Mouse (Mus musculus) embryonic facial prominence, embryonic 14.5 days (tissue): Measurements from ENCODE around the gene Dctn2. TPM values are rescaled to one million over a fixed set of nuclear protein-coding genes. Genes with fewer than 3 reads are reported as not detected.

Experiments
- ATAC-seq: fragments of 200-750 bp; cut with Nextera tagmentation; 2 replicates; pipeline ENCODE4 v1.8.0; 2017; ENCODE audit warnings: low read depth, moderate number of reproducible peaks, moderate TSS enrichment
- DNase-seq: peaks from one replicate; pipeline ENCODE4 v3.0.0-alpha.2; 2015; ENCODE audit warnings: low spot score
- H3K27ac ChIP-seq: fragments of 300-500 bp; sonication (generic); replicated peaks from 2 replicates; pipeline ENCODE4 v1.5.1; 2014; ENCODE audit warnings: low read depth, mild to moderate bottlenecking, low read length, moderate library complexity
- H3K27me3 ChIP-seq: fragments of 300-500 bp; sonication (generic); replicated peaks from 2 replicates; pipeline ENCODE4 v1.6.1; 2014; ENCODE audit warnings: low read length; ENCODE audit not compliant: control insufficient read depth, insufficient read depth
- H3K36me3 ChIP-seq: fragments of 300-500 bp; sonication (generic); 2 replicates; pipeline ENCODE4 v1.6.1; 2014; ENCODE audit warnings: low read length, mixed read lengths; ENCODE audit not compliant: control insufficient read depth, insufficient read depth
- H3K4me1 ChIP-seq: fragments of 300-500 bp; sonication (generic); 2 replicates; pipeline ENCODE4 v1.6.1; 2014; ENCODE audit warnings: antibody characterized with exemption, low read length; ENCODE audit not compliant: control insufficient read depth, insufficient read depth
- H3K4me2 ChIP-seq: fragments of 300-500 bp; sonication (generic); 2 replicates; pipeline ENCODE4 v1.6.1; 2014; ENCODE audit warnings: low read depth, mild to moderate bottlenecking, low read length, moderate library complexity, mixed read lengths
- H3K4me3 ChIP-seq: fragments of 300-500 bp; sonication (generic); 2 replicates; pipeline ENCODE4 v1.5.1; 2014; ENCODE audit warnings: low read depth, mild to moderate bottlenecking, low read length
- H3K9ac ChIP-seq: fragments of 300-500 bp; sonication (generic); 2 replicates; pipeline ENCODE4 v1.6.1; 2014; ENCODE audit warnings: low read depth, mild to moderate bottlenecking, low read length, moderate library complexity, mixed read lengths
- H3K9me3 ChIP-seq: fragments of 300-500 bp; sonication (generic); 2 replicates; pipeline ENCODE4 v1.6.1; 2016; ENCODE audit warnings: low read length; ENCODE audit not compliant: control insufficient read depth
- WGBS: fragments of 180-500 bp; shearing (Covaris S2); extraction: QIAGEN DNeasy Blood & Tissue Kit; methylation state at CpG from one replicate; pipeline ENCODE4 v1.1.7; 2014; 5-methylcytosine and 5-hydroxymethylcytosine counted together
- polyA plus RNA-seq: library from polyadenylated mRNA; unstranded; fragments of >200 nt; fragmentation: Nextera tagmentation; extraction: Ambion mirVana; gene quantifications from 2 replicates; pipeline ENCODE4 v1.2.1, GENCODE M21; 2014

The Dctn2 gene
- polyA plus RNA-seq, result 166 and 186 TPM in 2 replicates

DNA sequence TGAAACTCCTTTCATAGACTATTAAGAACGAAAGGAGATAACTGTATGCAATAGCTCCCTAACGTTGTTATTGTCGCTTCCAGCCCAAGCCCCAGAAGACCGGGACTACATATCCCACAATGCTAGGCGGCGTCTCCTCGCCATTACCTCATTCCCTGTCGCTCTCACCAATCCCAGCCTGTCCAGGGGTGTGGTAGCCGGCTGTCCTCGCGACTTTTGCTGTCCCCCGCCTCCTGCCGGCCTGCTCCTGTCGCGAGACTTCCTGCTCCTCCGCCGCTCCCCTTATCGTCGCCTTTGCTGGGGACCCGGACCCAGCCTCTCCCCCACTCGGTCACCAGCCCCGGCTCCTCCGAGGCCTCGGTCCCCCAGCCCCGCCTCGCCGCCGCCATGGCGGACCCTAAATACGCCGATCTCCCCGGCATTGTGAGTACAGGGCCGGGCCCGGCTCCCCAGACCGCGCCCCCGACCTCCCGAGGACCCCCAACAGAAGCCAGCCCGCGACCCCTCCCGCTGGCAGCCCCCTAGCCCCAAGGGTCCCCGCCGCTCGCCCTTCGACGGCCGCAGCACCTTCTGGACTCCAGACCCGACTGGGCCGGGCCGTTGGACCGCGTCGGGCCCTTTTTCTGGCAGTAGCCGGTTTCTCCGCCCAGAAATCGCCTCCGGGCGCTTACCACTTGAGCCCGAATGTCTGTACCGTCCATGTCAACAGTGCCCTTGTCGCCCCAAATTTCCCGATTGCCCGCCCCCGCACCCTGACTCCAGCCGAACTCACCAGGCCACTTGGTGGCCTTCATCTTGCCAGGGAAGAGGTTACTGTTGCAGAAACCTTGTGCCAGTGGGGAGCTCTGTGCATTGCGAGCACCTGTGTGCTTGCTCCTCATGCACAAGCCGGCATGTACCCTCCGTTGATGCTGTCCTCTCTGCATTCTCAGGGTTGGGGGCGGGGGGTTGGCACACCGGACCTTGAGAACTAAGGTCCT is at the start of gene Dctn2:
Dctn2 (plus strand) TSS at position 257 of the 980 bp plus-strand sequence.
- Histone ChIP-seq H3K27ac (peak within 1 kb of the TSS; percentile 85), H3K9ac (peak within 1 kb of the TSS; percentile 100), H3K27me3 (peaks cover 16% of the 10 kb centered on the region), H3K4me2 (peak within 1 kb of the TSS; percentile 83), H3K4me1 (peaks cover 16% of the 10 kb centered on the region), H3K36me3 (peaks cover 30% of the 10 kb centered on the region), H3K4me3 (peak within 1 kb of the TSS; percentile 100), H3K9me3 (no peaks in the 10 kb centered on the region)
- DNase-seq (peak; percentile 98), ATAC-seq (peak; percentile 98)
- under 1% methylated on average over 60 of the region's 70 CpGs for WGBS

DNA sequence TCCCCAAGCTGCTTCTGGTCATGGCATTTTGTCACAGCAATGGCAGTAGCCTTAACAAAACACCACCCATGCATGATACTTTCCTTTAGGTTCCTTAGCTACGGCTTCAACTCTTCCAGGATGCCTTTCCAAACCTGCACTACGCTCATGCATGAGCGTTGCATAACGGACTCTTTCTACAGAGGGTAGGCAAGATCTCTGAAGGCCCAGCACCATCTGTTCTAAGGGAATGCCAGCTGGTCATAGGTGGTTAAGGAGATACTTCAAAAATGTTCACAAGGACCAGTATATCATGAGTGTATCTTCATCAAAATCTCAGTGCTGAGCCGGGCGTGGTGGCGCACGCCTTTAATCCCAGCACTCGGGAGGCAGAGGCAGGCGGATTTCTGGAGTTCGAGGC is 49.7 kb upstream of the Dctn2 start:
- no peak overlapping the region for H3K27ac ChIP-seq
- DNase-seq, result no peak
- no peaks in the 10 kb centered on the region for H3K4me1 ChIP-seq
- H3K4me2 ChIP-seq, result no peak overlapping the region
- ATAC-seq, result no peak
- H3K36me3 ChIP-seq, result no peaks in the 10 kb centered on the region
- no peaks in the 10 kb centered on the region for H3K27me3 ChIP-seq
- no peak overlapping the region for H3K4me3 ChIP-seq
- H3K9ac ChIP-seq, result no peak overlapping the region
- 96% methylated on average over 11 of the region's 11 CpGs for WGBS
- no peaks in the 10 kb centered on the region for H3K9me3 ChIP-seq

DNA sequence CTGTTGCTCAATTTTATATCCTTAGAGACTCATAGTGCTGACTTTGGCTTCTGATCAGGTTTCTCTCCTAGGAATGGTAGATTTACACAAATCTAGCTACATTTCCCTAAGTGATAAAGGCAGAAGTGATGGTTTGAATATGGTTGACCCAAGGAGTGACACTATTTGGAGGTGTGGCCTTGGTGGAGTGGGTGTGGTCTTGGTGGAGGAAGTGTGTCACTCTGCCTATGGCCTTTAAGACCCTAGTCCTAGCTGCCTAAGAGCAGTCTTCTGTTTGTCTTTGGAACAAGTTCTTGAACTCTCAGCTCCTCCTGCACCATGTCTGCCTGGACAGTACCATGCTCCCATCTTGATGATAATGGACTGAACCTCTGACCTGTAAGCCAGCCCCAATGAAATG is 49.0 kb upstream of the Dctn2 start:
- no peak overlapping the region for H3K9ac ChIP-seq
- DNase-seq (no peak), ATAC-seq (no peak)

DNA sequence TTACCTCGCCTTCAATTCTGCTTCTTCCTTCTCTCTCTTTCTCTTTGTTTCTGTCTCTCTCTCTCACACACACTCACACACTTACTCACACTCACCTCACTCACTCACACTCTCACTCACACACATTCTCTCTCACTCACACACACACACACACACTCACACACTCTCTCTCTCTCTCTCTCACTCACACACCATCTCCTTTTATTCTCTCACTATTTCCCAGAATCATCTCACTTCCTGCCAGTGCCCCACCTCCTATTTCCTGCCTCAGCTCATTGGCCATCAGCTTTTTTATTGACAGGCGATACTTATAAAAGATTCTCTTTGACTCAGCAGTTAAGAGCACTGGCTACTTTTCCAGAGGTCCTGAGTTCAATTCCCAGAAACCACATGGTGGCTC is 47.8 kb upstream of the Dctn2 start:
- no peak for ATAC-seq
- 85% methylated on average over 2 of the region's 2 CpGs for WGBS
- no peak for DNase-seq

More for the DNA sequence above, 49.0 kb upstream of the Dctn2 start:
- Histone ChIP-seq H3K27me3 (no peaks in the 10 kb centered on the region), H3K27ac (no peak overlapping the region), H3K4me2 (no peak overlapping the region), H3K36me3 (no peaks in the 10 kb centered on the region), H3K4me1 (no peaks in the 10 kb centered on the region), H3K4me3 (no peak overlapping the region), H3K9me3 (no peaks in the 10 kb centered on the region)

DNA sequence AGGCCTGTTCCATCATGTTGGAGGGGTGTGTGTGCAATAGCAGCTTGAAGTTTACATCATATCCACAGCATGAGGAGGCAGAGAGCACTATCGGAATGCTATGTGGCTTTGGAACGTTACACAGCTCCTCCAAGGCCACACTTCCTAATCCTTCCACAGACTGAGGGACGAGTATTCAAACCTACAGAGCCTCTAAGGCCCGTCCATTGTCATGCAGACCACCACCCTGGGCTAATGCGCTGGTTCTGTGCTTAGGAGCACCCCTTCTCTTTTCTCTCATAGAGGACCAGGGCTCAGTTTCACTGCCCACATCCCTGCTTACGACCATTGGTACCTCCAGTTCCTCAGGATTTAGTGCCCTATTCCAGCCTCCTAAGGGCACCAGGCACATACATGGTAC is 41.0 kb upstream of the Dctn2 start:
- ATAC-seq (no peak), DNase-seq (no peak)
- Histone ChIP-seq H3K36me3 (no peaks in the 10 kb centered on the region), H3K9ac (no peak overlapping the region), H3K9me3 (no peaks in the 10 kb centered on the region), H3K4me1 (no peaks in the 10 kb centered on the region), H3K27ac (no peak overlapping the region), H3K27me3 (no peaks in the 10 kb centered on the region), H3K4me2 (no peak overlapping the region), H3K4me3 (no peak overlapping the region)
- 39% methylated on average over 6 of the region's 6 CpGs for WGBS

More for the DNA sequence above, 47.8 kb upstream of the Dctn2 start:
- no peak overlapping the region for H3K27ac ChIP-seq
- no peak overlapping the region for H3K9ac ChIP-seq
- no peaks in the 10 kb centered on the region for H3K9me3 ChIP-seq
- H3K4me3 ChIP-seq, result no peak overlapping the region
- H3K27me3 ChIP-seq, result no peaks in the 10 kb centered on the region
- no peaks in the 10 kb centered on the region for H3K4me1 ChIP-seq
- no peaks in the 10 kb centered on the region for H3K36me3 ChIP-seq
- no peak overlapping the region for H3K4me2 ChIP-seq

DNA sequence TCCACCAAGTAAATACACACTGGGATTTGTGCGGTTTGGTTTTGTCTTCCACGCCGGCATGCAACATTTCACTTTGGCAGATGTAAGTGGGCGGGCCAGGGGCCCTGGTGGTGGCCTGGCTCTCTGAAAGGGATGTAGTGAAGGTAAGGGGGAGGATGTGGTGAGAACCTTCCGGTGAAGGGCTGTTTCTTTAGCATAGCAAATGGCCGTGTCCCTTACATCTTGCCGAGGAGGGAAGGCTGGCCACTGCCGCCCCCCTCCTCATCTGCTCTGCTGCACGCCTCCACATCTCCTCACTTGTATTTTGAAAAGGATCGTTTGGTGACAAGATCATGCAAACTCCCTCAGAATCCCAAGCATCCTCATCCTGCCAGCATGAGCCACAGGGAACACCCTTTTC is 40.4 kb upstream of the Dctn2 start:
- Histone ChIP-seq H3K4me2 (no peak overlapping the region), H3K27me3 (no peaks in the 10 kb centered on the region), H3K9ac (no peak overlapping the region), H3K9me3 (no peaks in the 10 kb centered on the region), H3K4me3 (no peak overlapping the region), H3K4me1 (no peaks in the 10 kb centered on the region), H3K36me3 (no peaks in the 10 kb centered on the region), H3K27ac (no peak overlapping the region)
- WGBS, result 24% methylated on average over 10 of the region's 10 CpGs
- ATAC-seq (no peak), DNase-seq (peak; percentile 23)

DNA sequence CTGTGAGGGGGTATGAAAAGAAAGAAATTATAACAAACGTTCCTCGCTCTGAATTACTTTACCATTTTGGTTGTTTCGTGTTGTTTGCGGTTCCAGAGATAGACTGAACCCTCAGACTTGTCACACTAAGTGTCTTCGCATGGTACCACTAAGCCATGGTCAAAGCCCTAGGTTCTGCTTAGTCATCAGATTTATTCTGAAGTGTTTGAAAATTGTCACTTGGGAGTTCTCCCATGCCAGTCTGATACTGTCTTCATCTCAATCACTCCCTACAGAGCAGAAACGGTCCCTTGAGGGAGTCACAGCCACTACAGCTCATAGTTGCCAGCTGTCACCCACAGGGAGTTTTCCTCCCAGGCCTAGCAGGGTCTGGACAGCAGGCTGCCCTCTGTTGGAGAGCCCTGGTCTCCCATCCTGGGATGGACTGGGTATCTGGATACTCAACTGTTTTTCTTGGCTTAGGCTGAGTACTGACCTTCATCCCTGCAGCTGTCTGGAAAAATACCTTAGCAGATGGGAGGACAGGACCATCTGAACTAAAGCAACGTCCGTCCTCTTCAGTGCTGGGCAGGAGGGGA is 39.8 kb upstream of the Dctn2 start:
- ATAC-seq (no peak), DNase-seq (peak; percentile 19)
- no peak overlapping the region for H3K27ac ChIP-seq
- H3K27me3 ChIP-seq, result no peaks in the 10 kb centered on the region
- no peaks in the 10 kb centered on the region for H3K4me1 ChIP-seq
- no peak overlapping the region; the same call in 1 of the 2 replicates for H3K9ac ChIP-seq
- no peak overlapping the region for H3K4me2 ChIP-seq
- H3K4me3 ChIP-seq, result no peak overlapping the region
- H3K9me3 ChIP-seq, result no peaks in the 10 kb centered on the region
- no peaks in the 10 kb centered on the region for H3K36me3 ChIP-seq
- WGBS, result 67% methylated on average over 8 of the region's 8 CpGs

DNA sequence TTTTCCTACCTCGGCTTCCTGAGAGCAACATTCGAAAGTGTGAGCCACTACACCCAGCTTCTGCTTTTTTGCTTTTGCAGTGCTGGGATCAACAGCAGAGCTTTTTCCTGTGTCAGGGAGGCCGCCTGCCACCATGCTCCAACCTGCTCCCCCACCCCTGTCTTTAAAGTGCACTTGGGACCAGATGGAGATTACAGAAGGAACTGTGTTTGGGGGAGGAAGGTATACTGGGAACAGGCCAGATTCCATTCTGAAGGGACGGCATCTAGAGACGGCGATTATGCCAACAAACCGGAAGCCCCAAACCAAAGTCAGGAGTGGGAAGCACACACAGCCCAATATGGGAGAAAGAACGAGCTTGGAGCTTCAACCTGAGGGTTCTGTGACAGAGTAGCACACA is 39.0 kb upstream of the Dctn2 start:
- no peak overlapping the region for H3K27ac ChIP-seq
- no peaks in the 10 kb centered on the region for H3K4me1 ChIP-seq
- ATAC-seq (no peak), DNase-seq (no peak)
- no peaks in the 10 kb centered on the region for H3K9me3 ChIP-seq
- no peaks in the 10 kb centered on the region for H3K27me3 ChIP-seq
- WGBS, result 80% methylated on average over 8 of the region's 8 CpGs
- no peak overlapping the region for H3K9ac ChIP-seq
- H3K4me3 ChIP-seq, result no peak overlapping the region
- H3K4me2 ChIP-seq, result no peak overlapping the region
- H3K36me3 ChIP-seq, result no peaks in the 10 kb centered on the region
